Mouse (Mus musculus) hindbrain, embryonic 10.5 days (tissue): ENCODE results near the gene Gpx4. TPM values are rescaled to one million over a fixed set of nuclear protein-coding genes. Genes with fewer than 3 reads are reported as not detected.
A peak's percentile ranks its signal among the peaks of the same experiment; 100 is the strongest.

ENCODE experiments used
- DNase-seq: peaks from one replicate; pipeline ENCODE4 v3.0.0-alpha.2; 2017; ENCODE audit warnings: low spot score
- H3K27ac ChIP-seq: fragments of 300-500 bp; sonication (generic); 2 replicates; pipeline ENCODE4 v1.5.1; 2016; ENCODE audit warnings: mild to moderate bottlenecking, moderate library complexity
- H3K27me3 ChIP-seq: fragments of 300-500 bp; sonication (generic); 2 replicates; pipeline ENCODE4 v1.6.1; 2016; ENCODE audit warnings: mild to moderate bottlenecking; ENCODE audit not compliant: poor library complexity, insufficient read depth, severe bottlenecking
- H3K36me3 ChIP-seq: fragments of 300-500 bp; sonication (generic); 2 replicates; pipeline ENCODE4 v1.6.1; 2016; ENCODE audit warnings: mild to moderate bottlenecking, moderate library complexity
- H3K4me1 ChIP-seq: fragments of 300-500 bp; sonication (generic); replicated peaks from 2 replicates; pipeline ENCODE4 v1.6.1; 2016; ENCODE audit warnings: mild to moderate bottlenecking
- H3K4me3 ChIP-seq: fragments of 300-500 bp; sonication (generic); 2 replicates; pipeline ENCODE4 v1.5.1; 2016; ENCODE audit warnings: mild to moderate bottlenecking, moderate library complexity
- H3K9me3 ChIP-seq: fragments of 300-500 bp; sonication (generic); 2 replicates; pipeline ENCODE4 v1.6.1; 2016; ENCODE audit warnings: mild to moderate bottlenecking, moderate library complexity
- WGBS: fragments of 180-500 bp; shearing (Covaris S2); methylation state at CpG from one replicate; pipeline ENCODE4 v1.1.7; 2016; 5-methylcytosine and 5-hydroxymethylcytosine counted together
- polyA plus RNA-seq: library from polyadenylated mRNA; unstranded; fragments of >200 nt; fragmentation: Nextera tagmentation; extraction: Ambion mirVana; gene quantifications from 2 replicates; pipeline ENCODE4 v1.2.1, GENCODE M21; 2016

Gpx4 gene
- polyA plus RNA-seq, 1 experiment from 2014 or later, result 705 TPM

GRCm38 (mm10) chr10:80025463-80025862 lies 21.5 kb upstream of the Gpx4 start:
- Histone ChIP-seq H3K9me3 (no peaks in the 10 kb centered on the region), H3K27ac (no peak overlapping the region), H3K4me3 (no peak overlapping the region), H3K4me1 (peaks cover 35% of the 10 kb centered on the region), H3K36me3 (peaks cover 11% of the 10 kb centered on the region; the same call in 1 of the 2 replicates), H3K27me3 (peaks cover 7% of the 10 kb centered on the region)
- DNase-seq, result no peak
- 75% methylated on average over 10 of the region's 10 CpGs for WGBS

GRCm38 (mm10) chr10:80025889-80026288 lies 21.1 kb upstream of the Gpx4 start:
- 68% methylated on average over 12 of the region's 12 CpGs for WGBS

GRCm38 (mm10) chr10:80027681-80028520 lies 19.1 kb upstream of the Gpx4 start:
- Histone ChIP-seq H3K4me1 (peaks cover 32% of the 10 kb centered on the region), H3K4me3 (no peak overlapping the region), H3K9me3 (no peaks in the 10 kb centered on the region), H3K27ac (no peak overlapping the region), H3K36me3 (peaks cover 8% of the 10 kb centered on the region), H3K27me3 (no peaks in the 10 kb centered on the region)
- WGBS, result 71% methylated on average over 20 of the region's 20 CpGs
- no peak for DNase-seq

More at GRCm38 (mm10) chr10:80025889-80026288, 21.1 kb upstream of the Gpx4 start:
- H3K27me3 ChIP-seq, result peaks cover 3% of the 10 kb centered on the region; the same call in 1 of the 2 replicates
- H3K4me3 ChIP-seq, result no peak overlapping the region
- H3K27ac ChIP-seq, result no peak overlapping the region
- peaks cover 14% of the 10 kb centered on the region for H3K36me3 ChIP-seq
- no peak for DNase-seq
- no peaks in the 10 kb centered on the region for H3K9me3 ChIP-seq
- H3K4me1 ChIP-seq, result peaks cover 35% of the 10 kb centered on the region

GRCm38 (mm10) chr10:80028521-80028846 lies 18.5 kb upstream of the Gpx4 start:
- no peak for DNase-seq
- 93% methylated on average over 13 of the region's 13 CpGs for whole genome bisulfite sequencing
- no peak overlapping the region for H3K4me3 ChIP-seq
- peaks cover 32% of the 10 kb centered on the region for H3K4me1 ChIP-seq
- H3K9me3 ChIP-seq, result no peaks in the 10 kb centered on the region
- H3K36me3 ChIP-seq, result peaks cover 6% of the 10 kb centered on the region
- H3K27ac ChIP-seq, result no peak overlapping the region
- no peaks in the 10 kb centered on the region for H3K27me3 ChIP-seq

GRCm38 (mm10) chr10:80030191-80030590 lies 16.8 kb upstream of the Gpx4 start:
- H3K9me3 ChIP-seq, result no peaks in the 10 kb centered on the region
- peak overlapping the region; percentile 23; the same call in 1 of the 2 replicates for H3K27ac ChIP-seq
- H3K27me3 ChIP-seq, result no peaks in the 10 kb centered on the region
- peaks cover 34% of the 10 kb centered on the region for H3K4me1 ChIP-seq
- H3K36me3 ChIP-seq, result peaks cover 17% of the 10 kb centered on the region
- WGBS, result 81% methylated on average over 9 of the region's 9 CpGs
- H3K4me3 ChIP-seq, result peak overlapping the region; percentile 0; the same call in 1 of the 2 replicates
- DNase-seq, result no peak

- no peaks in the 10 kb centered on the region for H3K27me3 ChIP-seq
- WGBS, result 86% methylated on average over 17 of the region's 17 CpGs
- H3K4me1 ChIP-seq, result peaks cover 31% of the 10 kb centered on the region
- H3K36me3 ChIP-seq, result peaks cover 22% of the 10 kb centered on the region
- H3K4me3 ChIP-seq, result 0 out of 2 replicates have a peak overlapping the region, but pooled peaks have one; percentile 4
- peak overlapping the region; percentile 23 for H3K27ac ChIP-seq
- no peaks in the 10 kb centered on the region for H3K9me3 ChIP-seq
- DNase-seq, result no peak
These were observed 16.2 kb upstream of the Gpx4 start for GRCm38 (mm10) chr10:80030736-80031135.

- Histone ChIP-seq H3K9me3 (no peaks in the 10 kb centered on the region), H3K4me3 (no peak overlapping the region), H3K27me3 (no peaks in the 10 kb centered on the region), H3K36me3 (peaks cover 44% of the 10 kb centered on the region), H3K4me1 (peaks cover 33% of the 10 kb centered on the region), H3K27ac (peak overlapping the region; percentile 35; the same call in 1 of the 2 replicates)
- no peak for DNase-seq
- 74% methylated on average over 5 of the region's 5 CpGs for WGBS
These were observed 14.0 kb upstream of the Gpx4 start for GRCm38 (mm10) chr10:80032799-80033480.

GRCm38 (mm10) chr10:80033511-80034391 lies 13.2 kb upstream of the Gpx4 start:
- Histone ChIP-seq H3K9me3 (no peaks in the 10 kb centered on the region), H3K36me3 (peaks cover 51% of the 10 kb centered on the region), H3K4me1 (peaks cover 36% of the 10 kb centered on the region), H3K4me3 (no peak overlapping the region), H3K27me3 (no peaks in the 10 kb centered on the region), H3K27ac (peak overlapping the region; percentile 35; the same call in 1 of the 2 replicates)
- DNase-seq, result no peak
- whole genome bisulfite sequencing, result 51% methylated on average over 9 of the region's 9 CpGs

GRCm38 (mm10) chr10:80035148-80035547 lies 11.8 kb upstream of the Gpx4 start:
- 83% methylated on average over 8 of the region's 8 CpGs for WGBS

GRCm38 (mm10) chr10:80035686-80036085 lies 11.3 kb upstream of the Gpx4 start:
- no peak overlapping the region for H3K4me3 ChIP-seq
- peaks cover 50% of the 10 kb centered on the region for H3K36me3 ChIP-seq
- WGBS, result 91% methylated on average over 5 of the region's 5 CpGs
- H3K4me1 ChIP-seq, result peaks cover 42% of the 10 kb centered on the region
- no peaks in the 10 kb centered on the region for H3K9me3 ChIP-seq
- H3K27ac ChIP-seq, result 0 out of 2 replicates have a peak overlapping the region, but pooled peaks have one; percentile 62
- DNase-seq, result no peak
- no peaks in the 10 kb centered on the region for H3K27me3 ChIP-seq

More at GRCm38 (mm10) chr10:80035148-80035547, 11.8 kb upstream of the Gpx4 start:
- Histone ChIP-seq H3K36me3 (peaks cover 51% of the 10 kb centered on the region), H3K9me3 (no peaks in the 10 kb centered on the region), H3K4me1 (peaks cover 47% of the 10 kb centered on the region), H3K27ac (peak overlapping the region; percentile 62), H3K4me3 (no peak overlapping the region), H3K27me3 (no peaks in the 10 kb centered on the region)
- DNase-seq, result no peak

- 0 out of 2 replicates have a peak overlapping the region, but pooled peaks have one; percentile 6 for H3K4me3 ChIP-seq
These were observed 10.1 kb upstream of the Gpx4 start for GRCm38 (mm10) chr10:80036832-80037231.

GRCm38 (mm10) chr10:80039559-80039979 lies 7.4 kb upstream of the Gpx4 start, which contains the start of gene Polr2e:
Polr2e (minus strand) TSS chr10:80039795.
- under 1% methylated on average over 40 of the region's 40 CpGs for WGBS
- peak within 1 kb of the TSS; percentile 81 for H3K27ac ChIP-seq
- DNase-seq, result peak; percentile 96
- H3K4me1 ChIP-seq, result peaks cover 37% of the 10 kb centered on the region
- H3K27me3 ChIP-seq, result no peaks in the 10 kb centered on the region
- peaks cover 41% of the 10 kb centered on the region for H3K36me3 ChIP-seq
- H3K9me3 ChIP-seq, result no peaks in the 10 kb centered on the region
- peak within 1 kb of the TSS; percentile 84 for H3K4me3 ChIP-seq

More at GRCm38 (mm10) chr10:80036832-80037231, 10.1 kb upstream of the Gpx4 start:
- no peak for DNase-seq
- H3K9me3 ChIP-seq, result no peaks in the 10 kb centered on the region
- peaks cover 45% of the 10 kb centered on the region for H3K36me3 ChIP-seq
- H3K27ac ChIP-seq, result no peak overlapping the region
- WGBS, result 95% methylated on average over 13 of the region's 13 CpGs
- peaks cover 39% of the 10 kb centered on the region for H3K4me1 ChIP-seq
- H3K27me3 ChIP-seq, result no peaks in the 10 kb centered on the region
